Mouse (Mus musculus) neural tube, embryonic 12.5 days (tissue): ENCODE results near the gene Grin2b. TPM values are rescaled to one million over a fixed set of nuclear protein-coding genes. Genes with fewer than 3 reads are reported as not detected.

Experiments used
- ATAC-seq: fragments of 200-750 bp; cut with Nextera tagmentation; 2 replicates; pipeline ENCODE4 v1.8.0; 2017; ENCODE audit warnings: low read depth, mild to moderate bottlenecking, moderate TSS enrichment, moderate library complexity; ENCODE audit not compliant: low FRiP score
- H3K27ac ChIP-seq: fragments of 300-500 bp; sonication (generic); 2 replicates; pipeline ENCODE4 v1.5.1; 2016
- H3K27me3 ChIP-seq: fragments of 300-500 bp; sonication (generic); replicated peaks from 2 replicates; pipeline ENCODE4 v1.6.1; 2016; ENCODE audit warnings: mild to moderate bottlenecking
- H3K36me3 ChIP-seq: fragments of 300-500 bp; sonication (generic); 2 replicates; pipeline ENCODE4 v1.6.1; 2016; ENCODE audit warnings: mild to moderate bottlenecking
- H3K4me1 ChIP-seq: fragments of 300-500 bp; sonication (generic); 2 replicates; pipeline ENCODE4 v1.6.1; 2016
- H3K4me2 ChIP-seq: fragments of 300-500 bp; sonication (generic); replicated peaks from 2 replicates; pipeline ENCODE4 v1.6.1; 2016; ENCODE audit warnings: mild to moderate bottlenecking
- H3K4me3 ChIP-seq: fragments of 300-500 bp; sonication (generic); 2 replicates; pipeline ENCODE4 v1.5.1; 2016
- H3K9ac ChIP-seq: fragments of 300-500 bp; sonication (generic); 2 replicates; pipeline ENCODE4 v1.6.1; 2016; ENCODE audit warnings: mild to moderate bottlenecking
- H3K9me3 ChIP-seq: fragments of 300-500 bp; sonication (generic); 2 replicates; pipeline ENCODE4 v1.6.1; 2016; ENCODE audit warnings: mild to moderate bottlenecking
- WGBS: fragments of 180-500 bp; shearing (Covaris S2); methylation state at CpG from one replicate; pipeline ENCODE4 v1.1.7; 2016; 5-methylcytosine and 5-hydroxymethylcytosine counted together
- polyA plus RNA-seq: library from polyadenylated mRNA; unstranded; fragments of >200 nt; fragmentation: Nextera tagmentation; extraction: Ambion mirVana; gene quantifications from 2 replicates; pipeline ENCODE4 v1.2.1, GENCODE M21; 2016

Gene Grin2b
- polyA plus RNA-seq, 1 experiment from 2014 or later = 15.4 TPM

GRCm38 (mm10) chr6:136026936-136027335, 146.4 kb downstream of the Grin2b start:
- Histone ChIP-seq H3K27me3 (no peaks in the 10 kb centered on the region), H3K27ac (no peak overlapping the region), H3K4me3 (no peak overlapping the region), H3K4me1 (no peaks in the 10 kb centered on the region), H3K4me2 (no peak overlapping the region), H3K36me3 (no peaks in the 10 kb centered on the region), H3K9me3 (no peaks in the 10 kb centered on the region), H3K9ac (no peak overlapping the region)
- 94% methylated on average over 6 of the region's 6 CpGs for WGBS
- no peak for ATAC-seq

- no peak for ATAC-seq
- Histone ChIP-seq H3K4me1 (no peaks in the 10 kb centered on the region), H3K9me3 (no peaks in the 10 kb centered on the region), H3K9ac (no peak overlapping the region), H3K27me3 (no peaks in the 10 kb centered on the region), H3K36me3 (no peaks in the 10 kb centered on the region), H3K4me3 (no peak overlapping the region), H3K27ac (no peak overlapping the region), H3K4me2 (no peak overlapping the region)
- 86% methylated on average over 4 of the region's 4 CpGs for WGBS
Measured at GRCm38 (mm10) chr6:136025801-136026200, 147.5 kb downstream of the Grin2b start.

GRCm38 (mm10) chr6:136020460-136020859, 152.9 kb downstream of the Grin2b start:
- Histone ChIP-seq H3K4me1 (no peaks in the 10 kb centered on the region), H3K36me3 (no peaks in the 10 kb centered on the region), H3K4me3 (no peak overlapping the region), H3K27me3 (no peaks in the 10 kb centered on the region), H3K9me3 (no peaks in the 10 kb centered on the region), H3K27ac (no peak overlapping the region), H3K9ac (no peak overlapping the region), H3K4me2 (no peak overlapping the region)
- ATAC-seq = no peak
- 92% methylated on average over 3 of the region's 3 CpGs for WGBS

GRCm38 (mm10) chr6:136018962-136019361, 154.3 kb downstream of the Grin2b start:
- no peak for ATAC-seq
- H3K4me3 ChIP-seq = no peak overlapping the region
- no peaks in the 10 kb centered on the region for H3K9me3 ChIP-seq
- no peak overlapping the region for H3K4me2 ChIP-seq
- no peaks in the 10 kb centered on the region for H3K4me1 ChIP-seq
- H3K27ac ChIP-seq = no peak overlapping the region
- H3K36me3 ChIP-seq = no peaks in the 10 kb centered on the region
- WGBS = 93% methylated on average over 1 of the region's 1 CpGs
- H3K27me3 ChIP-seq = no peaks in the 10 kb centered on the region
- H3K9ac ChIP-seq = no peak overlapping the region

GRCm38 (mm10) chr6:136013556-136014380, 159.5 kb downstream of the Grin2b start:
- H3K4me2 ChIP-seq = no peak overlapping the region
- H3K36me3 ChIP-seq = no peaks in the 10 kb centered on the region
- peaks cover 9% of the 10 kb centered on the region for H3K4me1 ChIP-seq
- H3K4me3 ChIP-seq = no peak overlapping the region
- no peaks in the 10 kb centered on the region for H3K9me3 ChIP-seq
- no peak for ATAC-seq
- H3K27me3 ChIP-seq = no peaks in the 10 kb centered on the region
- no peak overlapping the region for H3K27ac ChIP-seq
- whole genome bisulfite sequencing = 92% methylated on average over 12 of the region's 12 CpGs
- no peak overlapping the region for H3K9ac ChIP-seq

- H3K4me3 ChIP-seq = no peak overlapping the region
- no peak overlapping the region for H3K9ac ChIP-seq
- peaks cover 9% of the 10 kb centered on the region for H3K4me1 ChIP-seq
- no peaks in the 10 kb centered on the region for H3K36me3 ChIP-seq
- no peak overlapping the region for H3K27ac ChIP-seq
- no peak for ATAC-seq
- no peaks in the 10 kb centered on the region for H3K27me3 ChIP-seq
- no peaks in the 10 kb centered on the region for H3K9me3 ChIP-seq
- no peak overlapping the region for H3K4me2 ChIP-seq
- WGBS = 90% methylated on average over 4 of the region's 4 CpGs
Measured at GRCm38 (mm10) chr6:136011533-136011932, 161.8 kb downstream of the Grin2b start.

- Histone ChIP-seq H3K36me3 (no peaks in the 10 kb centered on the region), H3K4me2 (no peak overlapping the region), H3K4me1 (peaks cover 9% of the 10 kb centered on the region), H3K4me3 (no peak overlapping the region), H3K27ac (no peak overlapping the region), H3K9me3 (no peaks in the 10 kb centered on the region), H3K9ac (no peak overlapping the region), H3K27me3 (no peaks in the 10 kb centered on the region)
- WGBS = 84% methylated on average over 4 of the region's 4 CpGs
- no peak for ATAC-seq
Measured at GRCm38 (mm10) chr6:136011038-136011311, 162.3 kb downstream of the Grin2b start.

- 0 out of 2 replicates have a peak, but pooled peaks have one; percentile 37 for ATAC-seq
- Histone ChIP-seq H3K27ac (no peak overlapping the region), H3K4me3 (no peak overlapping the region), H3K9ac (no peak overlapping the region), H3K9me3 (no peaks in the 10 kb centered on the region), H3K36me3 (no peaks in the 10 kb centered on the region), H3K27me3 (no peaks in the 10 kb centered on the region), H3K4me1 (peaks cover 9% of the 10 kb centered on the region), H3K4me2 (no peak overlapping the region)
- 39% methylated on average over 7 of the region's 7 CpGs for WGBS
Measured at GRCm38 (mm10) chr6:136010290-136011037, 162.8 kb downstream of the Grin2b start.

GRCm38 (mm10) chr6:136008120-136008519, 165.2 kb downstream of the Grin2b start:
- Histone ChIP-seq H3K27me3 (no peaks in the 10 kb centered on the region), H3K4me1 (peaks cover 9% of the 10 kb centered on the region), H3K9ac (no peak overlapping the region), H3K9me3 (no peaks in the 10 kb centered on the region), H3K4me3 (no peak overlapping the region), H3K27ac (no peak overlapping the region), H3K36me3 (no peaks in the 10 kb centered on the region), H3K4me2 (no peak overlapping the region)
- ATAC-seq = no peak
- WGBS = 84% methylated on average over 6 of the region's 6 CpGs

- no peak overlapping the region for H3K4me2 ChIP-seq
- ATAC-seq = no peak
- no peak overlapping the region for H3K27ac ChIP-seq
- H3K36me3 ChIP-seq = no peaks in the 10 kb centered on the region
- 0 out of 2 replicates have a peak, but pooled peaks cover 2% of the 10 kb centered on the region for H3K9me3 ChIP-seq
- H3K4me3 ChIP-seq = no peak overlapping the region
- no peak overlapping the region for H3K9ac ChIP-seq
- 75% methylated on average over 7 of the region's 7 CpGs for WGBS
- H3K4me1 ChIP-seq = peaks cover 3% of the 10 kb centered on the region; the same call in 1 of the 2 replicates
- H3K27me3 ChIP-seq = no peaks in the 10 kb centered on the region
Measured at GRCm38 (mm10) chr6:135994691-135995090, 178.6 kb downstream of the Grin2b start.

- Histone ChIP-seq H3K36me3 (no peaks in the 10 kb centered on the region), H3K4me1 (peaks cover 3% of the 10 kb centered on the region; the same call in 1 of the 2 replicates), H3K4me3 (no peak overlapping the region), H3K27ac (no peak overlapping the region), H3K9ac (no peak overlapping the region), H3K27me3 (no peaks in the 10 kb centered on the region), H3K4me2 (no peak overlapping the region), H3K9me3 (0 out of 2 replicates have a peak, but pooled peaks cover 2% of the 10 kb centered on the region)
- 50% methylated on average over 3 of the region's 3 CpGs for WGBS
- ATAC-seq = peak; percentile 82
Measured at GRCm38 (mm10) chr6:135993897-135994296, 179.4 kb downstream of the Grin2b start.

GRCm38 (mm10) chr6:135993378-135993777, 179.9 kb downstream of the Grin2b start:
- peak; percentile 68; the same call in 1 of the 2 replicates for ATAC-seq
- 80% methylated on average over 11 of the region's 11 CpGs for WGBS
- H3K27ac ChIP-seq = no peak overlapping the region

More at GRCm38 (mm10) chr6:135993378-135993777, 179.9 kb downstream of the Grin2b start:
- Histone ChIP-seq H3K9me3 (0 out of 2 replicates have a peak, but pooled peaks cover 2% of the 10 kb centered on the region), H3K4me2 (no peak overlapping the region), H3K9ac (no peak overlapping the region), H3K4me3 (no peak overlapping the region), H3K36me3 (no peaks in the 10 kb centered on the region), H3K27me3 (no peaks in the 10 kb centered on the region), H3K4me1 (peaks cover 3% of the 10 kb centered on the region; the same call in 1 of the 2 replicates)
